Mouse (Mus musculus) heart, embryonic 11.5 days (tissue): Measurements from ENCODE around the gene Rbks. TPM values are rescaled to one million over a fixed set of nuclear protein-coding genes. Genes with fewer than 3 reads are reported as not detected.
"Not testable (repeated sequence)": the region's sequence is repeated elsewhere in the genome, so short reads cannot be mapped to it uniquely, and the experiment has no call there.

ENCODE experiments used
- ATAC-seq: fragments of 200-750 bp; cut with Nextera tagmentation; replicated peaks from 2 replicates; pipeline ENCODE4 v1.8.0; 2017; ENCODE audit warnings: moderate library complexity; ENCODE audit not compliant: insufficient number of reproducible peaks, low FRiP score, low TSS enrichment
- H3K27ac ChIP-seq: fragments of 300-500 bp; sonication (generic); 2 replicates; pipeline ENCODE4 v1.5.1; 2014; ENCODE audit warnings: mild to moderate bottlenecking, low read depth, low read length
- H3K27me3 ChIP-seq: fragments of 300-500 bp; sonication (generic); 2 replicates; pipeline ENCODE4 v1.6.1; 2014; ENCODE audit warnings: mild to moderate bottlenecking, low read length, mixed read lengths; ENCODE audit not compliant: control insufficient read depth, insufficient read depth
- H3K36me3 ChIP-seq: fragments of 300-500 bp; sonication (generic); 2 replicates; pipeline ENCODE4 v1.6.1; 2014; ENCODE audit warnings: mild to moderate bottlenecking, low read length, moderate library complexity, mixed read lengths; ENCODE audit not compliant: control insufficient read depth, insufficient read depth
- H3K4me1 ChIP-seq: fragments of 300-500 bp; sonication (generic); 2 replicates; pipeline ENCODE4 v1.6.1; 2014; ENCODE audit warnings: low read length; ENCODE audit not compliant: control insufficient read depth, insufficient read depth
- H3K4me2 ChIP-seq: fragments of 300-500 bp; sonication (generic); 2 replicates; pipeline ENCODE4 v1.6.1; 2014; ENCODE audit warnings: mild to moderate bottlenecking, moderate library complexity
- H3K4me3 ChIP-seq: fragments of 300-500 bp; sonication (generic); 2 replicates; pipeline ENCODE4 v1.5.1; 2014; ENCODE audit warnings: low read depth, low read length
- H3K9ac ChIP-seq: fragments of 300-500 bp; sonication (generic); 2 replicates; pipeline ENCODE4 v1.6.1; 2014; ENCODE audit warnings: mild to moderate bottlenecking, low read depth, low read length, moderate library complexity
- H3K9me3 ChIP-seq: fragments of 300-500 bp; sonication (generic); replicated peaks from 2 replicates; pipeline ENCODE4 v1.6.1; 2016; ENCODE audit warnings: low read length; ENCODE audit not compliant: control insufficient read depth
- WGBS: fragments of 180-500 bp; shearing (Covaris S2); extraction: QIAGEN DNeasy Blood & Tissue Kit; methylation state at CpG from one replicate; pipeline ENCODE4 v1.1.7; 2014; ENCODE audit not compliant: insufficient replicate concordance; 5-methylcytosine and 5-hydroxymethylcytosine counted together
- polyA plus RNA-seq: library from polyadenylated mRNA; unstranded; fragments of >200 nt; fragmentation: Nextera tagmentation; extraction: Ambion mirVana; gene quantifications from 2 replicates; pipeline ENCODE4 v1.2.1, GENCODE M21; 2014

Gene Rbks
- polyA plus RNA-seq, 1 experiment from 2014 or later, result 7.7 TPM

DNA sequence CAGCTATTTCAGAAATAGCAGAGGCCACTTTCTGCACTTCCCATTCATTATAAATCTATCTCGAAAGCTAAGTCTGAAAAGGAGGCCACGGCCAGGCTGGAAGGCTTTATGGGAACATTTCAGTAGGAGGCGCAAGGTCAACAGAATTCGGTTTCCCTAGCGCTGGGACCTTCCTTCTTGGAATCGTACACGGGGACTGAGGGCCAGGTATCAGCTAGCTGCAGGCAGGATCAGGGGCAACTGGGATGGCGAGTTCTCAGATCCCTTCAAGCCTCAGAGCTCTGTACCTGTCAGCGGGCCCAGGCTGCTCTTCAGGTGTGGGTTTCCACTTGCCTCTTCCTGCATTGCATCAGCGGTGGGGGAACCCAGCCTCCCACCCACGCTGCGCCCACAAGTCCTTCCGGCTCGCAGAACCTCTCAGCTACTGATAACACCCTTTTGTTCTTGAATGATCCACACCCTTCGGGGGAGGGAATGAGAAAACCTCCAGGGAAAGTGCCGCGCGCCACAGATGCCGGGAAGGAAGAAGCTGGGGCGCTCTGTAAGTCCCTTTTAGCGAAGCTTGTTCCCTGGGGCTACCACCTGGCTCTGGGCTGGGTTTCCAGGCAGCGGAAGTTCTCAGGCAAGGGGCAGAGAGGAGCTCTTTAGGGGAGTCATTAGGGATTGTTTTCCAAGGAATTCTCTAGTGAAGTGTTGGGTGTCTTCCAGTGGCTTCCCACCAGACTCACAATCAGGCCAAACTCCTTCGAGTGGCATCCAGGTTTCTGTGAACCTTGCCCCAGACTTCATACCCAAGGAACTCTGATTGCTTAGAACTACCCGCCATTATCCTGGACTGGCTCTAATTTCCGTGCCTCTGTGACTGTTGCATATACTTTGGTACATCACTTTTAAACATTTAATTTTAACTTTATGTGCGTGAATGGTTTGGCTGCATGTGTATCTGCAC lies 100.7 kb downstream of the Rbks start, which contains the start of gene Mrpl33:
Gene Mrpl33, plus strand, starts transcription at position 455 of the 949 bp plus-strand sequence.
- ATAC-seq, result peak; percentile 57; the same call in 1 of the 2 replicates
- Histone ChIP-seq H3K9me3 (no peaks in the 10 kb centered on the region), H3K27ac (peak within 1 kb of the TSS; percentile 47; the same call in 1 of the 2 replicates), H3K4me2 (peak within 1 kb of the TSS; percentile 88), H3K36me3 (no peaks in the 10 kb centered on the region), H3K9ac (peak within 1 kb of the TSS; percentile 73), H3K27me3 (no peaks in the 10 kb centered on the region), H3K4me1 (0 out of 2 replicates have a peak, but pooled peaks cover 4% of the 10 kb centered on the region), H3K4me3 (peak within 1 kb of the TSS; percentile 52)
- WGBS, result 6% methylated on average over 26 of the region's 26 CpGs

DNA sequence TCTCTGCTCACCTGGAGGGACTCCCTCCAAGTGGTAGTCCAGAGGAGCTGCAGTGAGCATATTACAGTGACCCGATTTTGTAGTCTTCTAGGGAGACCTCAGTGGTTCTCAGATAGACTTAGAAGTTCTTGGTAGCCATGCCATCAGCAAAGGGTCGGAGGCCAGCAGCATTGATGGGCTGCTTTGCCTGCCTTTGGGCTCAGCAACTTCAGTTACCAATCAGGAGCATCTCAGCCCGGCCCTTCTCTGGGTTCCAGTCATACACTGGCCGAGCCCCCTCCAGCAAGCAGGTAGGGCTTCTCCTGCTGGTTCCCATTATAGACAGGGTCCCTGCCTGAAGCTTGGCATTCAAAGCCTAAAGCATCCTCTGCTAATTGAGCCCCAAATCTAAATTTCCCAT lies 101.6 kb downstream of the Rbks start:
- Histone ChIP-seq H3K27ac (no peak overlapping the region), H3K36me3 (no peaks in the 10 kb centered on the region), H3K4me3 (no peak overlapping the region; the same call in 1 of the 2 replicates), H3K27me3 (no peaks in the 10 kb centered on the region), H3K4me2 (peak overlapping the region; percentile 88; the same call in 1 of the 2 replicates), H3K9me3 (no peaks in the 10 kb centered on the region), H3K9ac (no peak overlapping the region), H3K4me1 (0 out of 2 replicates have a peak, but pooled peaks cover 4% of the 10 kb centered on the region)
- no peak for ATAC-seq
- WGBS, result 53% methylated on average over 4 of the region's 4 CpGs

DNA sequence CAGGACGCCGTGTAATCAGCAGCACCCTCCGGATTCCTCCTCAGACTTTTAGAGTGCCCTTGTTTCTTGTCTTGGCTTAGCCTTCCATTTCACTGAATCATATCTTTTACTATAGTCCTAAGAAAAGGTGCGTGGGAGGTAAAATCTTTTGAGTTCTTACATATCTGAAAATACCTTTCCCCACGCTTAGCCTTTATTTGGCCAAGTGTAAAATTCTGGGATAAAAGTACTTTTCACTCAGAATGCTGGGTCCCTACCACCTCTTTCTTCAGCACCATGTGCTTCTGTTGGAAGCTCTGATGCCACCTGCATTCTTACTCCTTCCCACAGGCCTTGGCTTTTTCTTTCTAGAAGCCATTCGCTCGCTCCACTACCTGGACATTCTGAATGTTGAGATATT lies 106.3 kb downstream of the Rbks start:
- no peaks in the 10 kb centered on the region for H3K27me3 ChIP-seq
- H3K4me3 ChIP-seq, result no peak overlapping the region
- H3K9me3 ChIP-seq, result no peaks in the 10 kb centered on the region
- H3K27ac ChIP-seq, result no peak overlapping the region
- H3K4me1 ChIP-seq, result no peaks in the 10 kb centered on the region; the same call in 1 of the 2 replicates
- H3K9ac ChIP-seq, result no peak overlapping the region
- no peak for ATAC-seq
- WGBS, result 89% methylated on average over 7 of the region's 7 CpGs
- H3K4me2 ChIP-seq, result no peak overlapping the region
- H3K36me3 ChIP-seq, result no peaks in the 10 kb centered on the region

DNA sequence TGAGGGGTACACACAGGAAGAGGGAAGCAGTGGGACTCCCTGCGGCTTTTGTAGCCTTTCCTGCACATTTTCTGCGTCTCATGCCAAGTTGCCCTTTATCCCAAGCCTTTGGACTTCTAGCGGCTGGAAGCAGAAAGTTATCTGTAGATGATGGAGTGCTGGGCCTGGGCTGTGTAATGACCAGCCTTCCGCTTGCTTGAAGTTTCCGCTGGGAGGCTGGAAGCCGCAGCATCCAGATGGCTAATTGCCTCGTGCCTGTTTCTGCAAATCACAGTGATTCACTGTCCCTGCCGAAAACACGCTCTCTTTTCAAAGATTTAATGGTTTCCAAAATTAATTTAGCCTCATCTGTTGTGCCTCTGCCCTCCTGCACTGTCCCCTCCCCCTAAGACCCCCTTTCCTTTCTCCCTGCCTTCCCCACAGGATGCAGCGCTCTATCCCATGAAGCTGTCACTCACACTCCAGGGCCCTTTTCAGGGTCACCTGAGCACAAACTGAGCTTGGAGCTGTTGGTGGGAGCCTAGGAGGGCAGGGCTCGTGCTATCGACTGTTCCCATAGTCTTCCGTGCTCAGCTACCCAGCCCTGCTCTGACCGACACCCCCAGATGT lies 107.6 kb downstream of the Rbks start:
- H3K9ac ChIP-seq, result no peak overlapping the region
- ATAC-seq, result no peak

GRCm38 (mm10) chr5:31588672-31589071 lies 108.8 kb downstream of the Rbks start:
- H3K9me3 ChIP-seq, H3K36me3 ChIP-seq, H3K4me2 ChIP-seq, H3K4me1 ChIP-seq, ATAC-seq, H3K4me3 ChIP-seq, H3K27ac ChIP-seq, H3K9ac ChIP-seq, H3K27me3 ChIP-seq: not testable (repeated sequence)
- WGBS, result 76% methylated on average over 8 of the region's 8 CpGs

More for the DNA sequence above, 107.6 kb downstream of the Rbks start:
- no peaks in the 10 kb centered on the region for H3K27me3 ChIP-seq
- H3K9me3 ChIP-seq, result no peaks in the 10 kb centered on the region
- no peak overlapping the region for H3K27ac ChIP-seq
- H3K36me3 ChIP-seq, result no peaks in the 10 kb centered on the region
- WGBS, result 77% methylated on average over 14 of the region's 14 CpGs
- no peak overlapping the region for H3K4me2 ChIP-seq
- H3K4me3 ChIP-seq, result no peak overlapping the region
- no peaks in the 10 kb centered on the region; the same call in 1 of the 2 replicates for H3K4me1 ChIP-seq

GRCm38 (mm10) chr5:31588016-31588415 lies 109.4 kb downstream of the Rbks start:
- no peaks in the 10 kb centered on the region for H3K9me3 ChIP-seq
- H3K36me3 ChIP-seq, result no peaks in the 10 kb centered on the region
- no peak overlapping the region for H3K4me2 ChIP-seq
- H3K9ac ChIP-seq, result no peak overlapping the region
- no peak overlapping the region for H3K4me3 ChIP-seq
- no peaks in the 10 kb centered on the region; the same call in 1 of the 2 replicates for H3K4me1 ChIP-seq
- no peaks in the 10 kb centered on the region for H3K27me3 ChIP-seq
- WGBS, result 70% methylated on average over 2 of the region's 2 CpGs
- no peak overlapping the region for H3K27ac ChIP-seq
- ATAC-seq, result no peak

DNA sequence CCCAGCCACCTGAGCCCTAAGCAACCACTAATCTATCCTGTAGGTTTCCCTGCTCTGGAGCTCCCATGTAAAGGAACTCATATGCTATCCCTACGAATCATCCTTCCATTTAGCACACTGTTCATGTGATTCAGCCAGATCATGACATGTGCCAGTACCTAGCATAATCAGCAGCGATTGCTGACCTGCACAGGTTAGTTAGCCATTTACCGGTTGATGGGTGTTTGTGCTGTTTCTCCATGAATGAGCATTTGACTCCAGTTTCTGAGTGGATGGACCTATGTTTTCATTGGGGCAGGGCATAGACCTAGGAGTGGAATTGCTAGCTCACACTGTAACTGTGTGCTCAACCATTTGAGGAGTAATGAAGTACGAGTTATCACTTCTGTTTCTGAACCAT lies 111.9 kb downstream of the Rbks start:
- Histone ChIP-seq H3K9ac (no peak overlapping the region), H3K27me3 (no peaks in the 10 kb centered on the region), H3K9me3 (no peaks in the 10 kb centered on the region), H3K4me1 (no peaks in the 10 kb centered on the region; the same call in 1 of the 2 replicates), H3K36me3 (no peaks in the 10 kb centered on the region), H3K27ac (no peak overlapping the region), H3K4me2 (no peak overlapping the region), H3K4me3 (no peak overlapping the region)
- no peak for ATAC-seq
- WGBS, result 83% methylated on average over 4 of the region's 4 CpGs

- H3K9ac ChIP-seq, result no peak overlapping the region
- no peak for ATAC-seq
- no peak overlapping the region for H3K4me2 ChIP-seq
- WGBS, result 65% methylated on average over 2 of the region's 2 CpGs
- no peak overlapping the region for H3K27ac ChIP-seq
- H3K36me3 ChIP-seq, result no peaks in the 10 kb centered on the region
- H3K27me3 ChIP-seq, result no peaks in the 10 kb centered on the region
- H3K4me1 ChIP-seq, result no peaks in the 10 kb centered on the region; the same call in 1 of the 2 replicates
- H3K9me3 ChIP-seq, result no peaks in the 10 kb centered on the region
- H3K4me3 ChIP-seq, result no peak overlapping the region
These were observed 114.2 kb downstream of the Rbks start for GRCm38 (mm10) chr5:31583261-31583660.
